Mouse (Mus musculus) limb, embryonic 10.5 days (tissue): ENCODE measurements around the gene Add2. TPM values are rescaled to one million over a fixed set of nuclear protein-coding genes. Genes with fewer than 3 reads are reported as not detected.

Experiments
- DNase-seq: peaks from one replicate; pipeline ENCODE4 v3.0.0-alpha.2; 2017; ENCODE audit warnings: low spot score
- H3K27ac ChIP-seq: fragments of 300-500 bp; sonication (generic); 2 replicates; pipeline ENCODE4 v1.5.1; 2016; ENCODE audit warnings: mild to moderate bottlenecking
- H3K27me3 ChIP-seq: fragments of 300-500 bp; sonication (generic); 2 replicates; pipeline ENCODE4 v1.6.1; 2016; ENCODE audit warnings: low read depth, mild to moderate bottlenecking; ENCODE audit not compliant: poor library complexity, severe bottlenecking
- H3K36me3 ChIP-seq: fragments of 300-500 bp; sonication (generic); 2 replicates; pipeline ENCODE4 v1.6.1; 2016; ENCODE audit warnings: mild to moderate bottlenecking, moderate library complexity
- H3K4me1 ChIP-seq: fragments of 300-500 bp; sonication (generic); 2 replicates; pipeline ENCODE4 v1.6.1; 2016
- H3K4me3 ChIP-seq: fragments of 300-500 bp; sonication (generic); 2 replicates; pipeline ENCODE4 v1.5.1; 2016; ENCODE audit warnings: mild to moderate bottlenecking, moderate library complexity
- H3K9me3 ChIP-seq: fragments of 300-500 bp; sonication (generic); replicated peaks from 2 replicates; pipeline ENCODE4 v1.6.1; 2016; ENCODE audit warnings: mild to moderate bottlenecking
- WGBS: fragments of 180-500 bp; shearing (Covaris S2); methylation state at CpG from one replicate; pipeline ENCODE4 v1.1.7; 2016; 5-methylcytosine and 5-hydroxymethylcytosine counted together
- polyA plus RNA-seq: library from polyadenylated mRNA; unstranded; fragments of >200 nt; fragmentation: Nextera tagmentation; extraction: Ambion mirVana; gene quantifications from 2 replicates; pipeline ENCODE4 v1.2.1, GENCODE M21; 2016

Add2 gene
- polyA plus RNA-seq, 1 experiment from 2014 or later: 7.7 TPM

DNA sequence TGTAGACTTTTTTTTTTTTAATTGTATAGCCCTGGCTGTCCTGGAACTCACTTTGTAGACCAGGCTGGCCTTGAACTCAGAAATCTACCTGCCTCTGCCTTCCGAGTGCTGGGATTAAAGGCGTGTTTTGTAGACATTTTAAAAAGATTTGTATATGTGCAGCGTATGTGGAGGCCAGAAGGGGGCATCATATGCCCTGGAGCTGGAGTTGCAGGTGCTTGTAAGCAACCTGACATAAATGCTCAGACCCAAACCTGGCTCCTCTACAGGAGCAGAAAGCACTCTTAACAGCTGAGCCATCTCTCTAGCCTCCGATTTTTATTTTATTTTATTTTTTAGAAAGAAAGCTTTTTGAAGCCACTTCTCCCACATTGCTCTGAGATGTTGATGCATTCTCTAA is 70.5 kb downstream of the Add2 start:
- 83% methylated on average over 4 of the region's 4 CpGs for WGBS
- Histone ChIP-seq H3K4me1 (peaks cover 13% of the 10 kb centered on the region; the same call in 1 of the 2 replicates), H3K27me3 (no peaks in the 10 kb centered on the region), H3K9me3 (no peaks in the 10 kb centered on the region), H3K27ac (no peak overlapping the region), H3K36me3 (no peaks in the 10 kb centered on the region), H3K4me3 (no peak overlapping the region)
- DNase-seq: no peak

DNA sequence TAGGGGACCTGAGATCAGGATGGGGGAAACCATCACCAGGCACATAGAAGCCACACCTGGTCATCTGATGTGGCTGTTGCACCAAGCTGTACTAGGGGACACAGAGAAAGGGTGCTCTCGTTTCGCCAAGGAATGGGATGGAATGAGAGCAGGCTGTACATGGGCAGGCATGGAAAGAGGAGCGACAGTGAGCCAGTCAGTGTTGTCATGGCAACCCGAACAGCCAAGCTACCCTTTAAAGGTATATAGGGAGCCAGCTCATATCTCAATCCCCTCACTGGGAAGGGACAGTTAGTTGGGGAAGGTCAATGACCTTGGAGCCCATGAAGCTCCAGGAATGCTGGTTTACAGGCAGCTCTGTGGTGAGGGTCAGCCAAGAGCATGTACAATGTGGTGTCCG is 73.0 kb downstream of the Add2 start:
- Histone ChIP-seq H3K27me3 (no peaks in the 10 kb centered on the region), H3K36me3 (no peaks in the 10 kb centered on the region), H3K4me1 (peaks cover 12% of the 10 kb centered on the region; the same call in 1 of the 2 replicates), H3K27ac (no peak overlapping the region), H3K9me3 (no peaks in the 10 kb centered on the region), H3K4me3 (no peak overlapping the region)
- no peak for DNase-seq
- 73% methylated on average over 5 of the region's 5 CpGs for WGBS

DNA sequence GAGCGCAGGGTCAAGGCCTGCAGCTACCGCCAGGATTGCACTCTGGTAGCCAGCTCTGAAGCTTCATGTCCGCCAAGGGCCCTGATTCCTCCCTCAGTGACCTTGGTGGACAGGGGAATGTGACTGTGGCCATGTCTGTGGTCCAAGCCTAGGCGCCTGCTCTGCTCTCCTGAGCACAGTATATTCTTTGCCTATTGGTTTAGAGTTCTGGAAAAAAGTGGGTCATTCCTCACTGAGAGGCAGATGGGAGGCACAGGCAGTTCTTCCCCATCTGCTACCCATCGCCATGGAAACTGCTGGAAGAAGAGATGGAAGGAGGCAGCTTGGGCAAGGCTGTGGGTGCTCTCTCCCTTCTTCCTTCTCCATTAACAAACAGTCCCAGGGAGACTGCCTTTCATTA is 74.4 kb downstream of the Add2 start:
- Histone ChIP-seq H3K4me3 (no peak overlapping the region), H3K4me1 (0 out of 2 replicates have a peak, but pooled peaks cover 4% of the 10 kb centered on the region), H3K9me3 (no peaks in the 10 kb centered on the region), H3K27me3 (no peaks in the 10 kb centered on the region), H3K36me3 (no peaks in the 10 kb centered on the region), H3K27ac (no peak overlapping the region)
- 82% methylated on average over 5 of the region's 5 CpGs for WGBS
- no peak for DNase-seq

DNA sequence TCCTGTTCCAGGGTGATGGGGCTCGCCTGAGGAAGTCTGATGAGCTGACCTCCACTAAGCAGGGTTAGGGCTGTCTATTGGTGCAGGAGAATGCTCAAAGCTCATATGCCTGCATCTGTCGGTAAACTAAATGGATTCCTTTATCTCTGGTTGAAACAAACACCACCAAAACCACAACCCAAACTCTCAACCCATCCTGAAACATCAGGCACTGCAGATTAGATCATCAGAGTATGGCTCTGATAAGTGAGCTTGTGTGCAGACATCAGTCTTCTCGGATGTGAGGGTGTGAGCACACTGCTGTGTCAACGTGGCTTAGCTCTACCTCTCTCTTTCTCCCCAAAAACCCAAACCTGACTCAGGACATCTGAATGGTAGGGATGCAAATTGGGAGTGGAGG is 75.1 kb downstream of the Add2 start:
- no peak for DNase-seq
- Histone ChIP-seq H3K27ac (no peak overlapping the region), H3K27me3 (no peaks in the 10 kb centered on the region), H3K4me3 (no peak overlapping the region), H3K36me3 (no peaks in the 10 kb centered on the region), H3K9me3 (no peaks in the 10 kb centered on the region), H3K4me1 (0 out of 2 replicates have a peak, but pooled peaks cover 4% of the 10 kb centered on the region)
- 77% methylated on average over 4 of the region's 4 CpGs for WGBS

DNA sequence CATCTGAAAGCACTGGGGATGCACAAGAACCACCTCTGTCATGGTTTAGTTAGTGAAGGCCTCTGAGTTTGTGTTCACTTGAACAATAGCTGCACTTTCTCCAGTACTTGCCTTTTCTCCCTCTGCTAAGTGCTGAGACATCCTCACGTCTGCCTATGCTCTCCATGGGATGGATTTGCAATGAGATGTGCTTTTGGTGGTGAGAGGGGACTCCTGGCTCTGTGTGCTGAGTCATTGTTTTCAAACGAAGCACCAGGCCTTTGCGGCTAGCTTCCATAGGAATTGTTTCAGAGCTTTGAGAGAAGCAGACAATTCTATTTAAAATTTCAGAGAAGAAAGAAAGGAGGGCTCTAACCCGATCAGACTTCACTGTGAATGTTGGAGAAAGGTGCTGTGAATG is 76.2 kb downstream of the Add2 start:
- Histone ChIP-seq H3K27me3 (no peaks in the 10 kb centered on the region), H3K36me3 (no peaks in the 10 kb centered on the region), H3K4me1 (0 out of 2 replicates have a peak, but pooled peaks cover 4% of the 10 kb centered on the region), H3K27ac (no peak overlapping the region), H3K4me3 (no peak overlapping the region), H3K9me3 (no peaks in the 10 kb centered on the region)
- WGBS: 82% methylated on average over 4 of the region's 4 CpGs
- DNase-seq: no peak

DNA sequence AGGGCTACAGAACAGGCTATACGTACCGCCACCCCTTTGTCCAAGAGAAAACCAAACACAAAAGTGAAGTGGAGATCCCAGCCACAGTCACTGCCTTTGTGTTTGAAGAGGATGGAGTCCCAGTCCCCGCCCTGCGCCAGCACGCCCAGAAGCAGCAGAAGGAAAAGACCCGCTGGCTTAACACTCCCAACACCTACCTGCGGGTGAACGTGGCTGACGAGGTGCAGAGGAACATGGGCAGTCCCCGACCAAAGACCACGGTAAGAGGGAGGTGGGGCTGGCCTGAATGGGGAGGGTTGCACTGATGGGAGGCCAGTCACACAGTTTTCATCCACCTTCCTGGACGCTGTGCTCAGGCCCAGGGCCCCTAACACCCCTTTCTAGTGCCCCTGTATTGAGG is 77.6 kb downstream of the Add2 start:
- no peak overlapping the region for H3K27ac ChIP-seq
- H3K4me3 ChIP-seq: no peak overlapping the region
- no peak for DNase-seq
- H3K36me3 ChIP-seq: no peaks in the 10 kb centered on the region
- WGBS: 77% methylated on average over 12 of the region's 12 CpGs
- H3K9me3 ChIP-seq: no peaks in the 10 kb centered on the region
- H3K4me1 ChIP-seq: 0 out of 2 replicates have a peak, but pooled peaks cover 2% of the 10 kb centered on the region
- no peaks in the 10 kb centered on the region for H3K27me3 ChIP-seq

DNA sequence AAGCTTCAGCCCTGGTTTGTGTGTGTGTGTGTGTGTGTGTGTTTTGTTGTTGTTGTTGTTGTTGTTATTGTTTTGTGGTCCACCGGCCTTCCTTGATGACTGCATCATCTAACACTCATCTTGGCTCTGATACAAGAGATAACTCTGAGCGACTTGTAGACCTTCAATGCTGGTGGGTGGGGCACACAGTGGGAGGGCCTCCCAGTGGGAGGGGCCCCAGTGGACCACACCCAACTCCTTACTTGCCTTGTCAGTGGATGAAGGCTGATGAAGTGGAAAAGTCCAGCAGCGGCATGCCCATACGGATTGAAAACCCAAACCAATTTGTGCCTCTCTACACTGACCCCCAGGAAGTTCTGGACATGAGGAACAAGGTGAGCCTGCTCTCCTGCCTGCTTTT is 78.6 kb downstream of the Add2 start:
- Histone ChIP-seq H3K9me3 (no peaks in the 10 kb centered on the region), H3K4me1 (no peaks in the 10 kb centered on the region), H3K36me3 (no peaks in the 10 kb centered on the region), H3K4me3 (no peak overlapping the region), H3K27me3 (no peaks in the 10 kb centered on the region), H3K27ac (no peak overlapping the region; the same call in 1 of the 2 replicates)
- DNase-seq: no peak
- WGBS: 93% methylated on average over 4 of the region's 4 CpGs

DNA sequence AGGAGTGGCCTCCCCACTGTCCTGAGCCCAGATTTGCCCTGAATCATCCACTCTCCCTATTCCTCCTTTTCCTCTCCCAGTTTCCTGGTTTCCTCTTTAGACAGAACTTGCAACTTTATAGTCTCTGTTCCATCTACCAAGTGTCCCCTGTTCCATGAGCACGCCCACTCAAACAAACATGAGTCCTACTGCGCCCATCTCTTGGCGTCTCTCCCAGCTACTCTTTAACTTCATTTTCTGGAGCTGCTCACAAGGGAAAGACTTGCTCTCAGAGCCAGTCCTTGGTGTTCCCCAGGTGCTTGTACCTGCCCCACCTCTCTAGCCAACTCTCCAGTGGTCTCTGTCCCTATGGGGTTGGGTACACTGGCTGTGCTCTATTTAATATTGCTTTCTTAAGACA is 87.4 kb downstream of the Add2 start:
- no peak for DNase-seq
- Histone ChIP-seq H3K9me3 (no peaks in the 10 kb centered on the region), H3K27ac (no peak overlapping the region), H3K27me3 (no peaks in the 10 kb centered on the region), H3K4me3 (no peak overlapping the region), H3K36me3 (no peaks in the 10 kb centered on the region), H3K4me1 (no peaks in the 10 kb centered on the region)
- WGBS: 89% methylated on average over 3 of the region's 3 CpGs

DNA sequence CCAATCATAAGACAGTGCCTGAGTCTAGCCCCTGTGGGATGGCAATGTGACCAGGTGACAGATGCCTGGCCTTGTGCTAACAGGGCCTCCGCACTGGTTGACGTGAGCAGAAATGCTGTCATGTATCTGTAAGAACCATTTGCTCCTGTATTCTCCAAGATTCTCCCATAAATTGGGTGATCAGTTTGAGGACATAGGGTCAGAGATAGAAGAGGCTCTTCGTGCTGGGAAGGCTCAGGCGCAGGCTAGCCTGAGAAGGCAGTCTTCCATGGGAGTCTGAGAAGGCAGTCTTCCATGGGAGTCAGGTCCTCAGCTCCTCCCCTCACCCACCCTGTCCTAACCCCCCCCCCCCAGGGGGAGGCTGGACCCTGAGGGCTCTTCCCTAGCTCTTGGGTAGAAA is 94.6 kb downstream of the Add2 start:
- 84% methylated on average over 4 of the region's 4 CpGs for WGBS
- H3K4me1 ChIP-seq: no peaks in the 10 kb centered on the region

DNA sequence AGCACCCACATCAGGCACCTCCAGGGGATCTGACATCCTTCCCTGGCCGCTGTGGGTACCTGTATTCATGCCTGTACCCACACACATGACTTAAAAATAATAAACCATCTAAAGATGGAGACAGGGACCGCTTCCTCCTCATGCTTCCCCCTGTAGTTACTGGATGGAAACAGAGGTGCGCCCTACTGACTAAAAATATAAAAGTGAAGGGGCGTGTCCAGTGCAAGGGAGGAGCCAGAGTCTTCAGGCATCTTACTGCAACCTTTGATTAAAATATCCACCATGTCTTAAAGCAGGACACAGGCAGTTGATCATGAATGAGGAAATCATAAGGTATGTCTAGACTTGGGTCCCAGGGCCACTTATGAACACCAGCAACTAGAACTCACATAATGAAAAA is 97.3 kb downstream of the Add2 start:
- no peaks in the 10 kb centered on the region for H3K36me3 ChIP-seq
- H3K9me3 ChIP-seq: no peaks in the 10 kb centered on the region
- no peak overlapping the region for H3K27ac ChIP-seq
- WGBS: 82% methylated on average over 4 of the region's 4 CpGs
- no peak overlapping the region for H3K4me3 ChIP-seq
- no peaks in the 10 kb centered on the region for H3K27me3 ChIP-seq
- H3K4me1 ChIP-seq: no peaks in the 10 kb centered on the region
- no peak for DNase-seq

More for the DNA sequence above, 94.6 kb downstream of the Add2 start:
- Histone ChIP-seq H3K9me3 (no peaks in the 10 kb centered on the region), H3K4me3 (no peak overlapping the region), H3K27me3 (no peaks in the 10 kb centered on the region), H3K36me3 (no peaks in the 10 kb centered on the region), H3K27ac (no peak overlapping the region)
- DNase-seq: no peak

DNA sequence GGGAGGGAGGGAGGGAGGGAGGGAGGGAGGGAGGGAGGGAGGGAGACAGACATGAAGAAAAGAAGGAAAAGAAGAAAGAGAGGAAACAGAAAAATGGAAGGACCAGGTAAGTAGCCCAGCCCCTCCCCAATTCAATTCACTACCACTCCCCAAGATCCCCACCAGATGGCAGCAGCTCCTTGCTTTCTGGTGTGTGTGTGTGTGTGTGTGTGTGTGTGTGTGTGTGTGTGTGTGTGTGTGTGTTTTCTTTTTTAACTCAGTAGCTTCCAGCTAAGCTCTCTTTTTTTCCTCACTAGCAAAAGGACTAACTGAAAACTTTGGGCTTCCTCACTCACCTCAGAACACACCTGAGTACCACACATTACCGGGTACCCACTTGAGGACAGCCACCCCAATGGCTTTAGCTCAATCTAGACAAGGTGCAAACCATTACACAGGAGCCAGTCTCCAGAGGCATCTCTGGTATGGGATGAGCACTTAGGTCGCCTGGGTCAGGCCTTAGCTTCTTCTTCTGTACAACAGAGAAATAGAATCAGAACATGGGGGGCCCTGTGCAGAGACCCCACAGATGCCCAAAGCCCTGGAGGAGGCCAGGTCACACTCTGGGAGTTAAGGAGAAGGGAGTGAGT is 98.6 kb downstream of the Add2 start:
- no peak overlapping the region for H3K27ac ChIP-seq
- no peaks in the 10 kb centered on the region for H3K36me3 ChIP-seq
- H3K27me3 ChIP-seq: no peaks in the 10 kb centered on the region
- H3K9me3 ChIP-seq: no peaks in the 10 kb centered on the region
- H3K4me3 ChIP-seq: no peak overlapping the region
- 69% methylated on average over 2 of the region's 2 CpGs for WGBS
- DNase-seq: peak; percentile 74
- H3K4me1 ChIP-seq: no peaks in the 10 kb centered on the region

DNA sequence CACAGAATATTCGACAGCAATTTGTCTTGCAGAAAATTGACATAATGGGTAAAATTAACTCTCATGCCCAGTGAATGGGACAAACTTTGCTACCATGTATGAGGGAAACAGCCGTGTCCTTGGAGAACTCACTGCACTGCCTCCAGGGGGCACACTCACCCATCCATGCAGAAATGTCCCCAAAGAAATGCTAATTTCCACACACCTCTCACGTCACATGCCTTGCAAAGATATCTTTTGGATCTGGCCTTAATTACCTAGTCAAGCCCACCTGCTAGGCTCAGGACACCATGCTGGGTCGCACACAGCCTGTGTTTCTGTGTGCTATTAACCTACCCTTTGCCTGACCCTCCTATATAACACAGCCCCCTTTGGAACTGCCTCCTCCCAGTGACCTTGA is 100.0 kb downstream of the Add2 start:
- Histone ChIP-seq H3K27ac (no peak overlapping the region), H3K4me1 (no peaks in the 10 kb centered on the region), H3K4me3 (no peak overlapping the region), H3K36me3 (no peaks in the 10 kb centered on the region), H3K9me3 (no peaks in the 10 kb centered on the region), H3K27me3 (no peaks in the 10 kb centered on the region)
- no peak for DNase-seq
- 64% methylated on average over 4 of the region's 4 CpGs for WGBS

DNA sequence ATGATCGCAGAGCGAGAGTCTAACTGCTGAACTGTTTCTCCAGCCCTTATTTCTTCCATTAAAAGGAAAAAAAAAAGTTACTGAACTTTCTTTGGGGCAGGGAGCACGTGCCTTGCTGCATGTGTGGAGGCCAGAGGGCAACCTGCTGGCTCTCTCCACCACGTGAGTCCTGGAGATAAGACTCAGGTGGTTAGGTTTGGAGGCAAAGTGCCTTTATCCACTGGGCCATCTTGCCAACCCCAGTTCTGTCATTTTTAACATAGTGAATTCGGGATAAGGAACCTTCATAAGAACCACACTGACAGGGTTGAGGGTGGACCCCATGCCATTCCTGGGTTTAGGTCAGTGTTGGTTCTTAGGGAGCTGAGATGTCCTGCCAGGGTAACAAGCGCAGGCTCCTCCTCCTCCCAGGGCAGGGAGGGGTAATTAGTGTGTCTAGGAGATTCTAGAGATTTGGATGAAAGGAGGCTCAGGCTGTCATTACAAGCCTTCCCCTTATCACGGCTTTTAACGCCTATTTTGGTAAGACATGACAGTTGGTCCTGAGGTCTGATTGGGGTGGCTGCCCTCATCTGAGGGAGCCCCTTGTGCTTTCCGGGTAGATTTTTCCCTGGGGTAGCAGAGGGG is 101.5 kb downstream of the Add2 start:
- no peak for DNase-seq
- 63% methylated on average over 9 of the region's 9 CpGs for WGBS
- H3K4me3 ChIP-seq: no peak overlapping the region
- H3K27ac ChIP-seq: no peak overlapping the region
- no peaks in the 10 kb centered on the region for H3K27me3 ChIP-seq
- no peaks in the 10 kb centered on the region for H3K9me3 ChIP-seq
- H3K36me3 ChIP-seq: no peaks in the 10 kb centered on the region
- H3K4me1 ChIP-seq: no peaks in the 10 kb centered on the region

DNA sequence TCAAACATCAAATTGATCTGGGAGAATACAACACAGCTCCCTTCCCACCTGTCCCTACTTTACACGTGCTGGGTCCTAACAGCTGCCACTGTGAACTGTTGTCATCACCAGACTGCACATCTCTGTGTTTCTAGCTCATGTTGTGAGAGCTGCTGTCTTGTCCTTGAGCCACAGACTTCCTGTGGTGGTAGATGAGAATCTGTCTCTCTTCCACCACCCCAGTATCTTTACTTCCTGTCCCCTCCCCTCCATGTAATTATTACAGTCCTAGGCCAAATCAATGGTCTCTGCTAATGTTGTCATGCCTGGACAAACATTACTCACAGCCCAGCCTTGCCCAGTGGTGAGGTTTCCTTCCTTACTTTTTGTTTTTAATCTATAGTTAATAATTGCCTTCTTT is 105.4 kb downstream of the Add2 start:
- Histone ChIP-seq H3K9me3 (no peaks in the 10 kb centered on the region), H3K36me3 (no peaks in the 10 kb centered on the region), H3K27ac (no peak overlapping the region), H3K4me3 (no peak overlapping the region), H3K4me1 (no peaks in the 10 kb centered on the region), H3K27me3 (no peaks in the 10 kb centered on the region)
- 90% methylated on average over 1 of the region's 1 CpGs for WGBS
- no peak for DNase-seq
